Mouse (Mus musculus) lung, postnatal 0 days (tissue): ENCODE data around the gene Pou5f1.

Experiments used
- CTCF ChIP-seq: IDR thresholded peaks from 2 replicates; pipeline ENCODE4 v1.5.1; 2016; ENCODE audit warnings: antibody characterized with exemption, mild to moderate bottlenecking
- EP300 ChIP-seq: IDR thresholded peaks from 2 replicates; pipeline ENCODE4 v1.6.1; 2016; ENCODE audit warnings: antibody characterized with exemption, mild to moderate bottlenecking, control low read depth

DNA sequence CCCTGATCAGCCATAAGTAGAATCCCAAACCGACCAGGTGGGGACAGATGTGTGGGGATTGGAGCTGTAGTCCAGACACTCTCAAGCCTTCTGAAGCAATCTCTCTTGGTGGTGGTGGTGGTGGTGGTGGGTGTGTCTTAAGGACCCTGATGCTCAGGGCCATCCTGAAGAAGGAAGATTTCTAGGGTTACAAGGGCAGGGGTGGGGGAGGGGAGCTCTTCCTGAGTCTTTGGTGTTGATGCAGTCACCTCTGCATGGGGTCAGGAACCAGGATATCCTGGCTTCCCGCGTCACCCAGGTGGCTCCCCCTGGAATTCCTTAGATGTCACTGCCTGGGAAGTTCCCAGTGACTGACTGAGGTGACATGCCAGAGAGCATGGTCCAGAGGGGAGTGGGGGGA lies 26.5 kb downstream of the Pou5f1 start:
- TF ChIP-seq EP300 (no peak), CTCF (no peak)
